Mouse (Mus musculus) embryonic facial prominence, embryonic 14.5 days (tissue): ENCODE results near the gene Gm14226. TPM values are rescaled to one million over a fixed set of nuclear protein-coding genes. Genes with fewer than 3 reads are reported as not detected.
A peak's percentile ranks its signal among the peaks of the same experiment; 100 is the strongest.
"Not testable (repeated sequence)": the region's sequence is repeated elsewhere in the genome, so short reads cannot be mapped to it uniquely, and the experiment has no call there.

Experiments used
- ATAC-seq: fragments of 200-750 bp; cut with Nextera tagmentation; 2 replicates; pipeline ENCODE4 v1.8.0; 2017; ENCODE audit warnings: low read depth, moderate number of reproducible peaks, moderate TSS enrichment
- DNase-seq: peaks from one replicate; pipeline ENCODE4 v3.0.0-alpha.2; 2015; ENCODE audit warnings: low spot score
- H3K27ac ChIP-seq: fragments of 300-500 bp; sonication (generic); replicated peaks from 2 replicates; pipeline ENCODE4 v1.5.1; 2014; ENCODE audit warnings: low read depth, mild to moderate bottlenecking, low read length, moderate library complexity
- H3K27me3 ChIP-seq: fragments of 300-500 bp; sonication (generic); replicated peaks from 2 replicates; pipeline ENCODE4 v1.6.1; 2014; ENCODE audit warnings: low read length; ENCODE audit not compliant: control insufficient read depth, insufficient read depth
- H3K36me3 ChIP-seq: fragments of 300-500 bp; sonication (generic); 2 replicates; pipeline ENCODE4 v1.6.1; 2014; ENCODE audit warnings: low read length, mixed read lengths; ENCODE audit not compliant: control insufficient read depth, insufficient read depth
- H3K4me1 ChIP-seq: fragments of 300-500 bp; sonication (generic); 2 replicates; pipeline ENCODE4 v1.6.1; 2014; ENCODE audit warnings: antibody characterized with exemption, low read length; ENCODE audit not compliant: control insufficient read depth, insufficient read depth
- H3K4me2 ChIP-seq: fragments of 300-500 bp; sonication (generic); 2 replicates; pipeline ENCODE4 v1.6.1; 2014; ENCODE audit warnings: low read depth, mild to moderate bottlenecking, low read length, moderate library complexity, mixed read lengths
- H3K4me3 ChIP-seq: fragments of 300-500 bp; sonication (generic); 2 replicates; pipeline ENCODE4 v1.5.1; 2014; ENCODE audit warnings: low read depth, mild to moderate bottlenecking, low read length
- H3K9ac ChIP-seq: fragments of 300-500 bp; sonication (generic); 2 replicates; pipeline ENCODE4 v1.6.1; 2014; ENCODE audit warnings: low read depth, mild to moderate bottlenecking, low read length, moderate library complexity, mixed read lengths
- H3K9me3 ChIP-seq: fragments of 300-500 bp; sonication (generic); 2 replicates; pipeline ENCODE4 v1.6.1; 2016; ENCODE audit warnings: low read length; ENCODE audit not compliant: control insufficient read depth
- WGBS: fragments of 180-500 bp; shearing (Covaris S2); extraction: QIAGEN DNeasy Blood & Tissue Kit; methylation state at CpG from one replicate; pipeline ENCODE4 v1.1.7; 2014; 5-methylcytosine and 5-hydroxymethylcytosine counted together
- polyA plus RNA-seq: library from polyadenylated mRNA; unstranded; fragments of >200 nt; fragmentation: Nextera tagmentation; extraction: Ambion mirVana; gene quantifications from 2 replicates; pipeline ENCODE4 v1.2.1, GENCODE M21; 2014

Gene Gm14226
- polyA plus RNA-seq, 1 experiment from 2014 or later = 2.9 TPM

GRCm38 (mm10) chr2:155011086-155011656 lies 6.9 kb upstream of the Gm14226 start:
- ATAC-seq (no peak), DNase-seq (peak; percentile 6)
- H3K4me3 ChIP-seq = no peak overlapping the region
- H3K9me3 ChIP-seq = no peaks in the 10 kb centered on the region
- 46% methylated on average over 3 of the region's 3 CpGs for WGBS
- H3K9ac ChIP-seq = no peak overlapping the region
- H3K27me3 ChIP-seq = no peaks in the 10 kb centered on the region
- no peak overlapping the region for H3K27ac ChIP-seq
- no peaks in the 10 kb centered on the region for H3K36me3 ChIP-seq
- no peak overlapping the region for H3K4me2 ChIP-seq
- H3K4me1 ChIP-seq = peaks cover 3% of the 10 kb centered on the region; the same call in 1 of the 2 replicates

- peak; percentile 62; the same call in 1 of the 2 replicates for ATAC-seq
Measured at GRCm38 (mm10) chr2:155012991-155013390, 5.1 kb upstream of the Gm14226 start.

GRCm38 (mm10) chr2:155016751-155017150 lies 1.3 kb upstream of the Gm14226 start:
- H3K4me3 ChIP-seq, H3K9me3 ChIP-seq, H3K4me2 ChIP-seq, H3K36me3 ChIP-seq, ATAC-seq, H3K4me1 ChIP-seq, H3K9ac ChIP-seq, DNase-seq, H3K27me3 ChIP-seq, H3K27ac ChIP-seq: not testable (repeated sequence)
- WGBS = 44% methylated on average over 3 of the region's 9 CpGs

More at GRCm38 (mm10) chr2:155012991-155013390, 5.1 kb upstream of the Gm14226 start:
- 63% methylated on average over 6 of the region's 6 CpGs for WGBS
- H3K9me3 ChIP-seq = no peaks in the 10 kb centered on the region
- no peaks in the 10 kb centered on the region for H3K27me3 ChIP-seq
- H3K36me3 ChIP-seq = no peaks in the 10 kb centered on the region
- H3K4me1 ChIP-seq = peaks cover 3% of the 10 kb centered on the region; the same call in 1 of the 2 replicates
- no peak overlapping the region for H3K4me2 ChIP-seq
- peak; percentile 40 for DNase-seq
- H3K4me3 ChIP-seq = no peak overlapping the region
- H3K9ac ChIP-seq = no peak overlapping the region
- H3K27ac ChIP-seq = no peak overlapping the region

GRCm38 (mm10) chr2:155018762-155019641 lies 936 bp downstream of the Gm14226 start:
- ATAC-seq = peak; percentile 97
- 1% methylated on average over 38 of the region's 38 CpGs for WGBS

GRCm38 (mm10) chr2:155019673-155020072 lies 1.6 kb downstream of the Gm14226 start:
- H3K9ac ChIP-seq = peak overlapping the region; percentile 70
- WGBS = under 1% methylated on average over 22 of the region's 22 CpGs

More at GRCm38 (mm10) chr2:155018762-155019641, 936 bp downstream of the Gm14226 start:
- Histone ChIP-seq H3K4me1 (no peaks in the 10 kb centered on the region; the same call in 1 of the 2 replicates), H3K27ac (peak overlapping the region; percentile 90), H3K9ac (peak overlapping the region; percentile 70), H3K4me3 (peak overlapping the region; percentile 50), H3K4me2 (peak overlapping the region; percentile 78), H3K27me3 (no peaks in the 10 kb centered on the region), H3K36me3 (no peaks in the 10 kb centered on the region), H3K9me3 (no peaks in the 10 kb centered on the region)
- DNase-seq = peak; percentile 93

GRCm38 (mm10) chr2:155020247-155020826 lies 2.3 kb downstream of the Gm14226 start:
- H3K4me1 ChIP-seq, H3K9me3 ChIP-seq, DNase-seq, H3K27me3 ChIP-seq, H3K9ac ChIP-seq, H3K27ac ChIP-seq, ATAC-seq, H3K4me3 ChIP-seq, H3K36me3 ChIP-seq: not testable (repeated sequence)
- H3K4me2 ChIP-seq = peak overlapping the region; percentile 78; the same call in 1 of the 2 replicates
- 37% methylated on average over 19 of the region's 20 CpGs for WGBS

More at GRCm38 (mm10) chr2:155019673-155020072, 1.6 kb downstream of the Gm14226 start:
- peak; percentile 96 for DNase-seq
- Histone ChIP-seq H3K27me3 (no peaks in the 10 kb centered on the region), H3K4me1 (no peaks in the 10 kb centered on the region; the same call in 1 of the 2 replicates), H3K4me2 (peak overlapping the region; percentile 78), H3K27ac (peak overlapping the region; percentile 90), H3K9me3 (no peaks in the 10 kb centered on the region), H3K36me3 (no peaks in the 10 kb centered on the region), H3K4me3 (peak overlapping the region; percentile 50)
- peak; percentile 85 for ATAC-seq

GRCm38 (mm10) chr2:155030831-155031230 lies 12.8 kb downstream of the Gm14226 start:
- H3K4me3 ChIP-seq = no peak overlapping the region
- DNase-seq = no peak

GRCm38 (mm10) chr2:155032938-155033710 lies 15.1 kb downstream of the Gm14226 start:
- 0 out of 2 replicates have a peak overlapping the region, but pooled peaks have one; percentile 9 for H3K4me2 ChIP-seq
- no peaks in the 10 kb centered on the region for H3K27me3 ChIP-seq
- peak; percentile 84 for DNase-seq
- peak overlapping the region; percentile 39 for H3K27ac ChIP-seq
- peak; percentile 85 for ATAC-seq
- no peaks in the 10 kb centered on the region; the same call in 1 of the 2 replicates for H3K4me1 ChIP-seq
- H3K36me3 ChIP-seq = no peaks in the 10 kb centered on the region
- no peak overlapping the region for H3K4me3 ChIP-seq
- 25% methylated on average over 19 of the region's 19 CpGs for WGBS
- no peaks in the 10 kb centered on the region for H3K9me3 ChIP-seq
- H3K9ac ChIP-seq = no peak overlapping the region

More at GRCm38 (mm10) chr2:155030831-155031230, 12.8 kb downstream of the Gm14226 start:
- no peaks in the 10 kb centered on the region for H3K36me3 ChIP-seq
- no peak overlapping the region for H3K4me2 ChIP-seq
- WGBS = 57% methylated on average over 7 of the region's 7 CpGs
- no peaks in the 10 kb centered on the region for H3K27me3 ChIP-seq
- H3K9me3 ChIP-seq = no peaks in the 10 kb centered on the region
- no peak overlapping the region for H3K27ac ChIP-seq
- no peak overlapping the region for H3K9ac ChIP-seq
- ATAC-seq = no peak
- H3K4me1 ChIP-seq = no peaks in the 10 kb centered on the region
